Mouse (Mus musculus): Measurements from ENCODE around the gene Rnasek. TPM values are rescaled to one million over a fixed set of nuclear protein-coding genes. Genes with fewer than 3 reads are reported as not detected.

Gene Rnasek
- total and polyA plus RNA-seq, 2 experiments, result 7.7 to 176 TPM

DNA sequence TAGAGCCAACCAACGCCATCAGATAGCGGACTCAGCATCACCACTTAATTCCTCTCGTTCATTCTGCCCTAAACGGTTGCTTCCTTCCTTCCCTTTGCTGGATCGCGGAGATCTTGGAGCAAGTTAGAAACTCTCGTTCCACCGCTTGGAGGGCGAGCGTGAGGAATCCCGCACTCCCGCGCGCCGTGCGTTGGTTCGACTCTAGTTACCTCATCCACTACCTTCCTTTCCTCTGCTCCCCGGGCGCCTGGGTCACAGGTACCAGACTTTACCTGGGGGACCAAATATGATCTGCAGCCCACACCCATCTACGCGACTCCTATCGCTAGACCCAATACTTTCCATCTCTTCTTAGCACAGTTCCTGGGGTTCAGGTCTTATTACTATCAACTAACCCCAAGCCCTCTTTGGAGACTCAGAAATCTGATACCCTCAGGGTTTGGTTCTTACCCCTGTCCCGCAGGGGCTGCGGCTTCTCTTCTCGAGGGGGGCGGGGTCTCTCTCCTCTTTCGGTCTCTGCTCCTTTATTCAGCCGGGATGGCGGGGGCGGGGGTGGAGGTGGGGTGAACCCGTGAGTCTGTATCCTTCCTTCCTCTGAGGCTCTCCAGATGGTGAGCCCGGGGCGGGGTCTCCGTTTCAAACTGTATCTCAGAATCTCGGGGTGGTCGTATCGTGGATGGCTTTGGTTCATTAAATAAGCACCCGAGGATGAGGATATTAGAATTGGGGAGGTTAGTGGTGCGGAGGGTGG, 10.2 kb downstream of the Rnasek start, which contains the start of gene Bcl6b:
Bcl6b (minus strand) TSS at position 539 of the 751 bp plus-strand sequence.
- DNase-seq (ENCODE audit: extremely low read depth, low read depth, low spot score), result no peak
- no peaks in the 10 kb centered on the region for H3K36me3 ChIP-seq (ENCODE audit: control insufficient read depth, insufficient read depth, low read length)
- 7% methylated on average over 39 of the region's 39 CpGs for WGBS
- no peak for TF ChIP-seq POLR2A (IDR thresholded peaks at IDR 0.05; ENCODE audit: extremely low read depth, insufficient read depth, low read length)
- no peak for TF ChIP-seq CTCF (IDR thresholded peaks at IDR 0.05; ENCODE audit: low read depth, low read length)
- no peaks in the 10 kb centered on the region for H3K79me2 ChIP-seq (ENCODE audit: control insufficient read depth, insufficient read depth, low read length)
- peak within 1 kb of the TSS; percentile 42 for H3K27ac ChIP-seq (replicated peaks; ENCODE audit: insufficient read depth, low read depth, low read length)
- peak within 1 kb of the TSS; percentile 54 for H3K4me3 ChIP-seq (ENCODE audit: insufficient read depth, low read depth, low read length)
- H3K9ac ChIP-seq (ENCODE audit: low read depth, low read length), result peak within 1 kb of the TSS; percentile 44
- H3K4me1 ChIP-seq (ENCODE audit: control insufficient read depth, insufficient read depth, low read length), result no peaks in the 10 kb centered on the region; the same call in 1 of the 2 replicates
- H3K27me3 ChIP-seq (ENCODE audit: control insufficient read depth, insufficient read depth, low read length), result no peaks in the 10 kb centered on the region

DNA sequence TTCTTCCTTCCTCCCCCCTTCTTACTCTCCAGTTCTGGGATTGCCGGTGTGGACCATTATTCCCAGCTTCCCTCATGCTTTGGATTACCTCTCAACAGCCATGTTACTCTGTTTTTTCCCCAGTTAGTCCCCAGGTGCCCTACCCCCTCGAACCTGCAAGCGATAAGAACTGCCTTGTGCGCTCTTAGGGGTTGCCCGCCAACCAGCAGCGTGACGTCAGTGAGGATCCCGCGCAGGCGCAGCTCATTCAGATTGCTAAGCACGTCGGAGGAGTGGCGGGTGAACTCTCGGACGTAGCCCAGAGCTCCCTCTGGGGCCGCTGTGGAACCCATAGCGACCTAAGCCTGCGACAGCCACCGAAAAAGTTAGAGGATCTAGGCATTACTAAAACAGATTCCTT, 10.8 kb downstream of the Rnasek start:
- Histone ChIP-seq H3K4me1 (ENCODE audit: control insufficient read depth, insufficient read depth, low read length) (no peaks in the 10 kb centered on the region; the same call in 1 of the 2 replicates), H3K27me3 (ENCODE audit: control insufficient read depth, insufficient read depth, low read length) (no peaks in the 10 kb centered on the region)

DNA sequence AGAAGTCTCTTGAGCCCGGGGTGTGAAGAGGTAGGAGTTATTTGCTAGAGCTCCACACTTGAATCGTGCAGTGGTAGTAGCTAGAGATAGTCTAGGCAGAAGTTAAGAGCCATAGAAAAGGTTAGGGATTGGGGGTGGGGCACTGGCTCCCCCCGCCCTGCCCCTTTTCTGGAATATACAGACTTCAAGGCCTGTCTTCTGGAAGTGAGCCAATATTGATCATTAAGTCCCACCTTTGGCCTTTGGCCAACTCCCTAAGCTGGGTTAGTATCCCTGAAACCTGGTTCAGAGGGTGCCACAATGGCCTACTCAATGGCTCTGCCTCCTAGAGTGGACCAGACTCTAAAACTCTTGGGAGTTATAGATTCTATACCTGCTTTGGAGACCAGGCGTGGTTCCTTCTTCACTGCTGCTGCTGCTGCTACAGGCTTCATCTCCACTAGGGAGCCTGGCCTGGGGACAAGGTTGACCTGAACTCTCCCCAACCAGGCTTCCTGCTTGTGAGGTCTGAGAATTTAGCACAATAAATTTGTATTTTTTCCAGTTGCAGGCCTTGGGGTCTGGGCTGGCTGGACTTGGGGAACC, 11.9 kb downstream of the Rnasek start:
- Histone ChIP-seq H3K27ac (replicated peaks; ENCODE audit: insufficient read depth, low read depth, low read length) (no peak overlapping the region), H3K4me1 (ENCODE audit: control insufficient read depth, insufficient read depth, low read length) (no peaks in the 10 kb centered on the region; the same call in 1 of the 2 replicates), H3K4me3 (ENCODE audit: insufficient read depth, low read depth, low read length) (no peak overlapping the region)

More for the DNA sequence above, 10.8 kb downstream of the Rnasek start:
- peak overlapping the region; percentile 42 for H3K27ac ChIP-seq (replicated peaks; ENCODE audit: insufficient read depth, low read depth, low read length)
- DNase-seq (ENCODE audit: extremely low read depth, low read depth, low spot score), result peak; percentile 37
- 2% methylated on average over 19 of the region's 19 CpGs for WGBS
- peak overlapping the region; percentile 44 for H3K9ac ChIP-seq (ENCODE audit: low read depth, low read length)
- no peaks in the 10 kb centered on the region for H3K36me3 ChIP-seq (ENCODE audit: control insufficient read depth, insufficient read depth, low read length)
- peak overlapping the region; percentile 54 for H3K4me3 ChIP-seq (ENCODE audit: insufficient read depth, low read depth, low read length)
- TF ChIP-seq CTCF (IDR thresholded peaks at IDR 0.05; ENCODE audit: low read depth, low read length), result no peak
- 0 out of 2 replicates have a peak, but pooled peaks have one; percentile 37 for TF ChIP-seq POLR2A (IDR thresholded peaks at IDR 0.05; ENCODE audit: extremely low read depth, insufficient read depth, low read length)
- no peaks in the 10 kb centered on the region for H3K79me2 ChIP-seq (ENCODE audit: control insufficient read depth, insufficient read depth, low read length)

DNA sequence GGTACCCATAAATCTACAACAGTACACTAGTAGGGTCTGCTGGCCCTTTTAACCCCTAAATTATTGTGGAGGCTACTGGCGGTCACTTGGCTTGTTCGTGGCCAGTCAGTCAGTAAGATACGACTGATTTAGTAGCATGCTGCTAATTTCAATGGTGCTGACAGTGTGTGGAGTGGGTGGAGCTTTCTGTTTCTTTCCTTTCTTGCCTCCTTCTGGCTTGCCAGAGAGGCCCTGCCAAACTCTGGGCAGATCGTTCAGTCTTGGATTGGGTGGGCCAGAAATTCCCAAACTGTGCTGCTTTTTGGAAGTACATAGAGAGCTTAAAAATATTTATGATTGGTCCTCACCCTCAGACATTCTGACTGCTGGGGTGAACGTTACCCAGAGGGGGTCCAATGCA, 12.5 kb downstream of the Rnasek start:
- Histone ChIP-seq H3K79me2 (ENCODE audit: control insufficient read depth, insufficient read depth, low read length) (no peaks in the 10 kb centered on the region), H3K9ac (ENCODE audit: low read depth, low read length) (no peak overlapping the region), H3K4me3 (ENCODE audit: insufficient read depth, low read depth, low read length) (no peak overlapping the region), H3K4me1 (ENCODE audit: control insufficient read depth, insufficient read depth, low read length) (no peaks in the 10 kb centered on the region; the same call in 1 of the 2 replicates), H3K36me3 (ENCODE audit: control insufficient read depth, insufficient read depth, low read length) (no peaks in the 10 kb centered on the region), H3K27me3 (ENCODE audit: control insufficient read depth, insufficient read depth, low read length) (no peaks in the 10 kb centered on the region), H3K27ac (replicated peaks; ENCODE audit: insufficient read depth, low read depth, low read length) (no peak overlapping the region)
- TF ChIP-seq POLR2A (IDR thresholded peaks at IDR 0.05; ENCODE audit: extremely low read depth, insufficient read depth, low read length), result no peak
- no peak for TF ChIP-seq CTCF (IDR thresholded peaks at IDR 0.05; ENCODE audit: low read depth, low read length)
- WGBS, result 69% methylated on average over 5 of the region's 5 CpGs
- no peak for DNase-seq (ENCODE audit: extremely low read depth, low read depth, low spot score)

More for the DNA sequence above, 11.9 kb downstream of the Rnasek start:
- Histone ChIP-seq H3K79me2 (ENCODE audit: control insufficient read depth, insufficient read depth, low read length) (no peaks in the 10 kb centered on the region), H3K36me3 (ENCODE audit: control insufficient read depth, insufficient read depth, low read length) (no peaks in the 10 kb centered on the region), H3K9ac (ENCODE audit: low read depth, low read length) (no peak overlapping the region), H3K27me3 (ENCODE audit: control insufficient read depth, insufficient read depth, low read length) (no peaks in the 10 kb centered on the region)
- no peak for DNase-seq (ENCODE audit: extremely low read depth, low read depth, low spot score)
- WGBS, result 86% methylated on average over 4 of the region's 4 CpGs
- TF ChIP-seq CTCF (IDR thresholded peaks at IDR 0.05; ENCODE audit: low read depth, low read length), result no peak
- TF ChIP-seq POLR2A (IDR thresholded peaks at IDR 0.05; ENCODE audit: extremely low read depth, insufficient read depth, low read length), result no peak

DNA sequence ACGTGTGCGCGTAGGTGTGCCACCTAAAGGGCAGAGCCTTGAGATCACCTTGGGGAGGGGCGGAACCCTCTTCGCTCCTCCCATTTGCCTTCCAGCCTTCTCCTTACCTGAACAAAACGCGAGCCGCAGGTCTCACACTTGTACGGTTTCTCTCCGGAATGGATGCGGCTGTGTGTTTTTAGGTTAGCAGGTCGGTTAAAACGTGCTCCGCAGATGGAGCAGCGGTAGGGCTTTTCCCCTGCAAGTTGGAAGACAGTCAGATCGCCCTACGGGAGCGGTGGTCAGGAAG, 13.1 kb downstream of the Rnasek start:
- Histone ChIP-seq H3K27ac (replicated peaks; ENCODE audit: insufficient read depth, low read depth, low read length) (no peak overlapping the region), H3K27me3 (ENCODE audit: control insufficient read depth, insufficient read depth, low read length) (no peaks in the 10 kb centered on the region), H3K4me3 (ENCODE audit: insufficient read depth, low read depth, low read length) (no peak overlapping the region), H3K79me2 (ENCODE audit: control insufficient read depth, insufficient read depth, low read length) (no peaks in the 10 kb centered on the region), H3K36me3 (ENCODE audit: control insufficient read depth, insufficient read depth, low read length) (no peaks in the 10 kb centered on the region), H3K4me1 (ENCODE audit: control insufficient read depth, insufficient read depth, low read length) (no peaks in the 10 kb centered on the region; the same call in 1 of the 2 replicates), H3K9ac (ENCODE audit: low read depth, low read length) (no peak overlapping the region)
- TF ChIP-seq POLR2A (IDR thresholded peaks at IDR 0.05; ENCODE audit: extremely low read depth, insufficient read depth, low read length) (no peak), CTCF (IDR thresholded peaks at IDR 0.05; ENCODE audit: low read depth, low read length) (no peak)
- WGBS, result 24% methylated on average over 18 of the region's 18 CpGs
- DNase-seq (ENCODE audit: extremely low read depth, low read depth, low spot score), result no peak
